Mouse (Mus musculus): ENCODE results near the gene Dynlt1a.
"Not testable (repeated sequence)": the region's sequence is repeated elsewhere in the genome, so short reads cannot be mapped to it uniquely, and the experiment has no call there.

Dynlt1a gene

GRCm38 (mm10) chr17:6317339-6317985 lies at the start of gene Dynlt1a:
Gene Dynlt1a, minus strand, starts transcription at chr17:6317500.
- in situ Hi-C loops (cut with MboI, MseI), result loop anchor here (5.0 to 10.0 kb wide), 2 partner anchors 117 to 340 kb away; partner anchors contain the start of genes Dynlt1b, Dynlt1f and Sytl3

GRCm38 (mm10) chr17:6355256-6355655 lies 38.0 kb upstream of the Dynlt1a start:
- in situ Hi-C loops (cut with MboI, MseI), result not testable (repeated sequence)

DNA sequence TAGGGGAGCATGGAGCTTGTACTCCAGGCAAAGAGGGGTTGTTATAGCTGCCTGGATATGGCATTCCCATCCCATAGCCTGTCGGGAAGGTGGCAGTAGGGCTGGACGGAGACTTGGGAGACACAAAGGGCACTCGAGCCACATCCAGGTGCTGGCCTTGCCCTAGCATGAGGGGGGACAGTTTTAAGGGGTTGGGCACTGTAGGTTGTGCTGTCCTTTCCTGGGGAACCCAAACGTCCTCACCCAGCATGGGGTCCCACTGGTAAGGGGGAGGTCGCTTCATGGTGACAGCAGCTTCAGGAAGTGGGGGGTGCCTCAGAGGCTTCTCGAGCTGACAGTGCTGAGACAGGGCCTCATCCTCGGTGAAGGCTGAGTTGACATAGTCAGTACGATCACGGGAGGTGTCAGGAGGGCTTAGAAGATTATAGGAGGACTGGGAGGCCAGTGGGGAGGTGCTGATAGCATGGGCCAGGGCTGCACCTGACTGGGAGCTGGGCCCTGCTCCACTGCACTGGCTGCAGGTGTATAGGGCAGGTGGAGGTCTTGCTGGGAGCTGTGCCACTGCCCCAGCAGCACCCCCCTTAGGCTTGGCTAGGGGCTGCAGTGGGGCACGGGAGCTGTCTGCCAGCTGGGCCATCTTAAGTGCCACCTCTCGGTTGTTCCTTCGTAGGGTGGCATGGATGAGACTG lies 25.4 kb upstream of the Dynlt1a start:
- in situ Hi-C loops (cut with MboI, MseI), result not testable (repeated sequence)

GRCm38 (mm10) chr17:6328997-6329396 lies 11.7 kb upstream of the Dynlt1a start:
- in situ Hi-C loops (cut with MboI, MseI), result not testable (repeated sequence)

DNA sequence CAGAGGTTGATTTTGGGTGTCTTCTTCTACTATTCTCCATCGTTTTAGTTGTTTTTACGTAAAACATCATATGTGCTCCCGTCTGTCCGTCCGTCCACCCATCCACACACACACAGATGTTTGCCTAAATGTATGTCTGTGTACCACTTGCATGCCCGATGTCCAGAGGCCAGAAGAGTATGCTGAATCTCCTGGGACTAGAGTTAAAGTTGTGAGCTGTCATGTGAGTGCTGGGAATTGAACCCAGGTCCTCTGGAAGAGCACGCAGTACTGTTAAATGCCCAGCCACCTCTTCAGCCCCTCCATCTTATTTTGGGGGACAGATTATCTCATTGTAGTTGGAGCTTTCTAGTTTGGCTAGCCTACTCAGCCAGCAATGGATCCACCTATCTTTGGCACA lies 10.3 kb upstream of the Dynlt1a start:
- in situ Hi-C loops (cut with MboI, MseI), result not testable (repeated sequence)

DNA sequence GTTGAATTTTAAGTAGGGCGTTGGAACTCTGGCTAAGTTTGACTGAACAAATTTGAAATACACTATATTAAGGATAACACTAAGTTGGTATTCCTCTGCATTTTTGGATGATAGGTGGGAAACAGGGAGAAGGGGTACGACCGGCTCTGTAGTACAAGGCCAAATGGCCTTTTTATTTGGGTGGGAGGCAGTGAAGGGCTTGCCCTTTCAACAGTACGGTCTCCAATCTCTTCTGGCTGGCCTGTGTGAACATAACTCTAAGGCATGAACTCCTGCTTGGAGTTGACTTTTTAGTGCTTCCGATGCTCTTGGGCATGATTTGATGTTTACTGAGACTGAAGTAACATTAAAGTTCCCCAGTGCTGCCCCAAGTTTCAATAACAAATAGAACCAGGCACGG lies 8.2 kb upstream of the Dynlt1a start:
- in situ Hi-C loops (cut with MboI, MseI), result not testable (repeated sequence)

- in situ Hi-C loops (cut with MboI, MseI), result not testable (repeated sequence)
Observed at GRCm38 (mm10) chr17:6325021-6325420, 7.7 kb upstream of the Dynlt1a start.

DNA sequence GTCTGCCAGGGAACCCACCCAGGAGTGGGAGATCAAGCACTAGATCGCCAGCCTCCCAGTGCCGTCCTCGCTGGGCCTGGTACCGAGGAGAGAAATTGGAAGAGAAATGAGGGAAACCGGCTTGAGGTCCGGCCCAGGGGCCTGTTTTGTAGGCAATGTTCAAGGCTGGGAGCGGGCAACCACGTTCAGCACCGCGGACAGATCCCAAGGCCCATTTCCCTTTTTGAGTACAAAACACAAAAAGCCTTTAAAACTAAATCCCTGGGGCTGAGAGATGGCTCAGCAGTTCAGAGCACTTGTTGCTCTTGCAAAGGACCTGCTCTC lies 4.4 kb upstream of the Dynlt1a start:
- in situ Hi-C loops (cut with MboI, MseI), result loop anchor here (5.0 kb wide), 2 partner anchors 69 to 171 kb away; no protein-coding TSS in a partner anchor

- in situ Hi-C loops (cut with MboI, MseI), result loop anchor here (5.0 kb wide), 2 partner anchors 69 to 171 kb away; no protein-coding TSS in a partner anchor
Observed at GRCm38 (mm10) chr17:6321081-6321777, 3.9 kb upstream of the Dynlt1a start.

GRCm38 (mm10) chr17:6316379-6317126 lies 747 bp downstream of the Dynlt1a start:
- in situ Hi-C loops (cut with MboI, MseI), result loop anchor here (5.0 to 10.0 kb wide), 2 partner anchors 118 to 341 kb away; partner anchors contain the start of genes Dynlt1b, Dynlt1f and Sytl3

DNA sequence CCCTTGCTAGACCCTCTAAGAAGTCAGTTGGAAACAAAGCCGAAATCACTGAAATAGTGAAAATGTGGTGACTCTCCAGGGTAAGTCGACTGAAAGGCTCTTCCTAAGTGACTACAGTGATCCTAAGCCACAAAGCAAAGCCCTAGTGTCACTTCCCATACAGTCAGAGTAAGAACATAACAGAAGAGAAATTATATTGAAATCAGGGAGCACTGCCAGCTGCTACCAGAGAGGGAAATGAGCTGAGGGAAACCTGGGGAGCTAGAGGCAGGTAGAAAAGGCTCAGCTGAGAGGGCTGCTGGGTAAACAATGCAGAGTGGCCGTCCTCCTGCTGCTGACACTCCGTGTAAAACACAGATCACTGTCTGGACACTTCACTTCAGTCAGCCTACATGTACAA lies 1.6 kb downstream of the Dynlt1a start:
- in situ Hi-C loops (cut with MboI, MseI), result loop anchor here (5.0 to 10.0 kb wide), 2 partner anchors 119 to 342 kb away; partner anchors contain the start of genes Dynlt1b, Dynlt1f and Sytl3

DNA sequence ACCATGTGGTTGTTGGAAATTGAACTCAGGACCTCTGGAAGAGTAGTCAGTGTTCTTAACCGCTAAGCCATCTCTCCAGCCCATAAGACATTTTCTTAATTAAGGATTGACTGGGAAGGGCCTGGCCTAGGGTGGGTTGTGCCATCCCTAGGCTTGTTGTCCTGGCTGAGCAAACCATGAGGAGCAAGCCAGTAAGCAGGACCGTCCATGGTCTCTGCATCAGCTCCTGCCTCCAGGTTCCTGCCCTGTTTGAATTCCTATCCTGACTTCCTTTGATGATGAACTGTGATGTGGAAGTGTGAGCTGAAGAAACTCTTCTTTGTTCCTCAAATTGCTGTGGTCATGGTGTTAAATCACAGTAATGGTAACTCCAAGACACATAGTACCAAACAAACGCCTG lies 2.8 kb downstream of the Dynlt1a start:
- in situ Hi-C loops (cut with MboI, MseI), result loop anchor here (10.0 kb wide), 1 partner anchor 120 kb away; the partner anchor contains the start of gene Dynlt1b

DNA sequence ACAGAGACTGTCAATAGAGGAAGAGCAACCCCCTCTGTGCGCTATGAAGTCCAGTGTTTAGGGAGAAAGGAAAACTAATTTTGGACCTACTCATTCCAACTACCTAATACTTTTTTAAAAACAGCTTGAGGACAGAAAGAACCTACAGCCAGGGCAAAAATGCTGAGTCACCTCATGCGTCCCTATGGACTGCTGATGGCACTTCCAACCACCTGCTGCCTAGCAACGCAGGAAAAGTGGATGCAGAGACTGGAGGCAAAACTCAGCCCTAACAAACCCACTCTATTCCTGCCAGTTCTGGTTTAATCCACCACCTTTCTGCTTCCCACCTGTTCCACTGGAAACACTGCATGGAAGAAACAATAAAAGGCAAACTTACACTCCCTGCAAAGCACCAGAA lies 4.5 kb downstream of the Dynlt1a start:
- in situ Hi-C loops (cut with MboI, MseI), result loop anchor here (10.0 kb wide), 1 partner anchor 122 kb away; the partner anchor contains the start of gene Dynlt1b

GRCm38 (mm10) chr17:6311716-6312115 lies 5.6 kb downstream of the Dynlt1a start:
- in situ Hi-C loops (cut with MboI, MseI), result loop anchor here (10.0 kb wide), 1 partner anchor 123 kb away; the partner anchor contains the start of gene Dynlt1b

DNA sequence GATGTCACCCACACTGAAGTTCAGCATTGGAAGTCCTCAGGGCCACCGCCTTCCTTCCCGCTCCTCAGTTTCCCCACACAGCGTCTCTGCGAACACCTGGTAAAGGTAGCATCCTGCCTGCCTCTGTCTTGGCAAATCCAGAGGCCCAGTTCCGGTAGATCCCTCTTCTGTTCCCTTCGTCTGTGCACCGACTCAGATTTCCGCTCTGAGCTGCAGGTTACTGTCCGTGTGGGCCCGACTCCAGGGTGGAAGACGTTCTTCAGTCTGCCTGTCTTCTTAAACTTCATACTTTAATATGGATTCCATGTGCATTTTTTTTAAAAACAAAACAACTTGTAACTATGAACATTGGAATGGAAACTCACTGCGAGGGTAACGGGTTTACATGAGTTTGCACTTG lies 10.8 kb downstream of the Dynlt1a start:
- in situ Hi-C loops (cut with MboI, MseI), result not testable (repeated sequence)

- in situ Hi-C loops (cut with MboI, MseI), result not testable (repeated sequence)
Observed at GRCm38 (mm10) chr17:6305656-6306270, 11.5 kb downstream of the Dynlt1a start.

DNA sequence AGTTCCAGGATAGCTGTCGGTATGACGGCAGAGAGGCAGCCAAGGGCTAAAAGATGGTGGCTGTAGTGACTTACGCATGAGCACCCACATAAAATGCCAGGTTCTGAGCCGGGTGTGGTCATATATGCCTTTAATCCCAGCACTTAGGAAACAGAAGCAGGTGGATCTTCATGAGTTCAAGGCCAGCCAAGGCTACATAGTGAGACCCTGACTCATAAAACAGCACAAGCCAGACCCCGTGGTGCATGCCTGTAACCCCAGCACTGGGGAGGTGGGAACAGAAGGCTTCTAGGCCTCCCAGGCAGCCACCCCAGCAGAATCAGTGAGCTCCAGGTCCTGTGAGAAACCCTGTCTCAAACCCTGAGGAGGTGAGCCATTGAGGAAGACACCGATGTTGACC lies 12.4 kb downstream of the Dynlt1a start:
- in situ Hi-C loops (cut with MboI, MseI), result loop anchor here (5.0 kb wide), 1 partner anchor 312 kb away; no protein-coding TSS in a partner anchor

GRCm38 (mm10) chr17:6300190-6300863 lies 17.0 kb downstream of the Dynlt1a start:
- in situ Hi-C loops (cut with MboI, MseI), result loop anchor here (5.0 kb wide), 1 partner anchor 317 kb away; no protein-coding TSS in a partner anchor

- in situ Hi-C loops (cut with MboI, MseI), result not testable (repeated sequence)
Observed at GRCm38 (mm10) chr17:6297060-6297795, 20.1 kb downstream of the Dynlt1a start.
